Mouse (Mus musculus): ENCODE measurements around the gene Trim27.
A peak's percentile ranks its signal among the peaks of the same experiment; 100 is the strongest.

Trim27 gene

GRCm38 (mm10) chr13:21221656-21222462, 42.6 kb downstream of the Trim27 start:
- DNase-seq (ENCODE audit: low spot score): no peak

- peak; percentile 84 for DNase-seq (ENCODE audit: low spot score)
Observed at GRCm38 (mm10) chr13:21222463-21223022, 43.3 kb downstream of the Trim27 start.

GRCm38 (mm10) chr13:21223242-21223655, 44.0 kb downstream of the Trim27 start:
- no peak for DNase-seq (ENCODE audit: low spot score)

GRCm38 (mm10) chr13:21224376-21224775, 45.1 kb downstream of the Trim27 start:
- DNase-seq (ENCODE audit: low spot score): no peak

- DNase-seq (ENCODE audit: low spot score): no peak
Observed at GRCm38 (mm10) chr13:21225206-21225605, 46.0 kb downstream of the Trim27 start.

- DNase-seq (ENCODE audit: low spot score): no peak
Observed at GRCm38 (mm10) chr13:21226031-21226430, 46.8 kb downstream of the Trim27 start.

GRCm38 (mm10) chr13:21233732-21234705, 54.8 kb downstream of the Trim27 start:
- peak; percentile 79 for DNase-seq (ENCODE audit: low spot score)

- no peak for DNase-seq (ENCODE audit: low spot score)
Observed at GRCm38 (mm10) chr13:21236714-21237113, 57.5 kb downstream of the Trim27 start.

GRCm38 (mm10) chr13:21237161-21237560, 57.9 kb downstream of the Trim27 start:
- no peak for DNase-seq (ENCODE audit: low spot score)

- DNase-seq (ENCODE audit: low spot score): no peak
Observed at GRCm38 (mm10) chr13:21240788-21241187, 61.5 kb downstream of the Trim27 start.

- no peak for DNase-seq (ENCODE audit: low spot score)
Observed at GRCm38 (mm10) chr13:21242408-21243125, 63.3 kb downstream of the Trim27 start.

- DNase-seq (ENCODE audit: low spot score): no peak
Observed at GRCm38 (mm10) chr13:21243196-21243595, 64.0 kb downstream of the Trim27 start.

GRCm38 (mm10) chr13:21244089-21244488, 64.8 kb downstream of the Trim27 start:
- DNase-seq (ENCODE audit: low spot score): no peak
